Mouse (Mus musculus) small intestine, adult 2 months (tissue): ENCODE results near the gene Atp2c1.

Source experiments
- CTCF ChIP-seq: fragments of 200-500 bp; IDR thresholded peaks from 2 replicates; pipeline ENCODE4 v1.5.1; 2012; ENCODE audit warnings: low read depth, mild to moderate bottlenecking, control low read depth, inconsistent platforms, low read length, moderate library complexity, mixed read lengths; ENCODE audit not compliant: insufficient replicate concordance, insufficient read length; ENCODE audit errors: extremely low read depth
- POLR2A ChIP-seq: fragments of 200-500 bp; IDR thresholded peaks from 2 replicates; pipeline ENCODE4 v1.6.1; 2012; ENCODE audit warnings: low read depth, mild to moderate bottlenecking, control low read depth, inconsistent platforms, low read length, moderate library complexity

DNA sequence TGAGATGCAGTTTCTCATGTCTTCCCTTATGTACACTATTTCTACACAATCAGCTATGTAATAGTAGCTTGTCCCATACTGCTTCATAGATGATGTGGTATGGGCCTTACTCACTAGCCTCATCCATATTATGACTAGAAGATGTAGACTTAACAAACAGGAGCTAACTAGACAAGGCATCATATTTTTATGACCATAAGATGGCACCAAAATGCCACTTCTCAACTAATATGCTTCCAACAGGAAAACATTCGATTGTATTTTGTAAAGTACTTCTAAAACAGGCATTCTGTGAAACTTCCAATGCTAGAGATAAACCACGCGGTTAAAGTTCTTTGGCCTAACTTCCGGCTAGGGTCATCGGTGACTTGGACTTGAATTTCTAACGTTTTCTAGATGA lies 118.6 kb downstream of the Atp2c1 start:
- TF ChIP-seq POLR2A (no peak), CTCF (no peak)
